Mouse (Mus musculus) myocyte (in vitro differentiated cells): Measurements from ENCODE around the gene Tac2.

Experiments
- E2F4 ChIP-seq: IDR thresholded peaks from one replicate; pipeline ENCODE4 v1.6.1; 2011; ENCODE audit warnings: mild to moderate bottlenecking, control low read depth, moderate library complexity; ENCODE audit not compliant: insufficient read depth
- MAX ChIP-seq: IDR thresholded peaks from one replicate; pipeline ENCODE4 v1.6.1; 2011; ENCODE audit warnings: low read depth, mild to moderate bottlenecking, control low read depth
- POLR2AphosphoS2 ChIP-seq: IDR thresholded peaks from one replicate; pipeline ENCODE4 v1.6.1; 2011; ENCODE audit warnings: low read depth, control low read depth; ENCODE audit not compliant: insufficient read length
- TCF12 ChIP-seq: IDR thresholded peaks from one replicate; pipeline ENCODE4 v1.6.1; 2011; ENCODE audit warnings: mild to moderate bottlenecking, control low read depth; ENCODE audit not compliant: poor library complexity, insufficient read depth, severe bottlenecking

- TF ChIP-seq MAX: no peak
- no peak for TF ChIP-seq E2F4
- TF ChIP-seq POLR2AphosphoS2: no peak
- no peak for TF ChIP-seq TCF12
Measured at GRCm38 (mm10) chr10:127750136-127750777, 26.0 kb downstream of the Tac2 start.
